Mouse (Mus musculus): ENCODE data around the gene 1700016K19Rik.

The 1700016K19Rik gene

GRCm38 (mm10) chr11:75999440-76000155 lies at the start of gene 1700016K19Rik:
Gene 1700016K19Rik, plus strand, starts transcription at chr11:75999912.
- peak; percentile 90 for DNase-seq

DNA sequence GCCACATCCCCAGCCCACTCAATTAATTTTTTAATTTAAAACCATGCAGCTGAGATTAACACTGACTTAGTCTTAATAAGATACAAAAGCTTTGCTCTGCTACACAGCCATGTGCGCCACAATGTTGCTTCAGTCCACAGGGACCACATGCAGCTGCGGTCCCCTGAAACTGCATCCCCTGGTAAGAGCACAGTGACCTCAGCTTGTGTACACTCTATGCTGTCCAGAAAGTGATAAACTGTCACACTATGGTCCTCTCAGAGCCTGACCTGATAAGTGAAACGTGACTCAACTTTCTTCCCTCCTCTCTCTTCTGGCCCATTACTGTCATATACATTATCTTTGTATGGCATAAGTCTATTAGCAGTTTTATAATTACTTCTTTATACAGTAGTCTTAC lies 49.3 kb upstream of the 1700016K19Rik start:
- no peak for DNase-seq

DNA sequence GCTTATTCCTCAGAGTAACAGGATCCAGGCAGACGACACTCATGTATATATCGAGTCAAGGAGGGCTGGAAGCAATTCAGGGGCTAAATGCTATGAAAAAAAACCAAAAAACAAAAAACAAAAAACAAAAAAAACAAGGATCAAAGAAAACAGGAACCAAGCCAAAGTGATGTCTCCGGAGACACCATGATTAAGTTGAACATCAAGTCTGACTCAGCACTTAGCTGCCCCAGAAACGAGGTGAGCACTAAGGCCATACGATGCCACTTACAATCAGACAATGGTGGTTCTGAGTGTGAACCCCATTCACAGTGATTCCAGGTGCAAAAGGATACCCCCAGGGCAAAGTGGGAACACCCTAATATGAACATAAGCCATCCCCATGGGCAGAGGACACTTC lies 47.8 kb upstream of the 1700016K19Rik start:
- DNase-seq: no peak

- DNase-seq: no peak
Observed at GRCm38 (mm10) chr11:75954896-75955295, 44.8 kb upstream of the 1700016K19Rik start.

- no peak for DNase-seq
Observed at GRCm38 (mm10) chr11:75956651-75957050, 43.1 kb upstream of the 1700016K19Rik start.

- DNase-seq: no peak
Observed at GRCm38 (mm10) chr11:75957124-75957832, 42.4 kb upstream of the 1700016K19Rik start.

DNA sequence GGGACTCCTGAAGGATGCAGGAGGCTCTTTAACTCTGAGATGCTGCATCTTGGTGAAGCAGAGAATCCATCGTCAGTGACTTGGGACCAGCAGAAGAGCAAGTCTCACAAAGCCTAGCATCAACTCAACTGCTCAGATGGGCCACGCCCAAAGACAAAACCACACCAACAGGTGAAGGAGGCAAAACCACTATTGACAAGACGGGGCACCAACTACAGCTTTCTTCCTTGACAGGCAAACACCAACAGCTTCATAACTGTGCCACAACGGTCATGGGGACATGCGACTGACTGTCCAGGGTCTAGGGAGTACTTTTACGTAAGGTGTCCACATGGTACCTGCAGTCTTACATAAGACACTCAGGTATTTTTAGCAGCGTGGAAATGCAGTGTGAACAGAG lies 37.9 kb upstream of the 1700016K19Rik start:
- no peak for DNase-seq

- DNase-seq: peak; percentile 88
Observed at GRCm38 (mm10) chr11:75963730-75964475, 35.8 kb upstream of the 1700016K19Rik start.

DNA sequence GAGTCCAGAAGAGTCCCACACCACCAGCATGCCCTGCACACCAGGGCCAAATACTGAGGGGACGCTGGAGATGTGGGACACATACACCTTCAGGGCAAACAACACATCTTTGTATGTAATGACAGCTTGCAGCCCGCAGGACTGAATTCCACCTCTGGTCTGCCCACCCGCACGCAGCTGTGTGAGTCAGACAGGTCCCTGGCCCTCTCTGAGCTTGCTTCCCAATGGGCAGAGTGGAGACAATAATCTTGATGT lies 35.3 kb upstream of the 1700016K19Rik start:
- no peak for DNase-seq

DNA sequence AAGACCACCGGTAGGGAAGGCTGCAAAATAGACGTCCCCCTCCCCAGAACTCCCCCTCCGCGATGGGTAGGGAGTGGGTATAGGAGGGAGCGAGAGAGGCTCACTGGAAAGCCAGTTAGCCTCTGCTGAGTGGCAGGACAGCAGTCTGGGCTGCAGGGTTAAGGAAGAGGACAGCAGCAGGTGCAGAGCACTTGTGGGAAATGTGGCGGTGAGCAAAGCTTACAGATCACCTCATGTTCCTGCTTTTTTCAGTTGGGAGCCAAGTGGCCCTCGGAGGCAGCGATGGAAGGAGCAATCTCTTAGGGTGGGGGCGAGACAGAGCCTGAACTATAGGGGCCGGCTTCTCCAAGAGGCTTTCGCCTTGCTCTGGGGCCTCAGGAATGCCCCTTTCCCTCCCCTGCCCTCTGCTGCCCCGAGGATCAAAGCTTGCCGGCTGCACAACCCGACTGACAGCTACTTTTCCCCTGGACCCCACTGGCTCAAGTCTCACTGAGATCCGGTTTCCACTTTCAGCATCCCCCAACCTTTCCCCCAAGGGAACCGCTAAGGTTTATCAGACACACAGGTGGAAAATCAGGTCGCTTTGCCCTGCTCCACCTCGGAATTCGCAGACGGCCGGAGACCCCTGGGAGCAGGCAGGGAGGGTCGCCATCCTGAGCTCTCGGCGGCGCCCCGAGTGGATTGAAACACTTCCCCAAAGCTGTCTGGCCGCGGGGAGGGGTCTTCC lies 33.9 kb upstream of the 1700016K19Rik start:
- DNase-seq: peak; percentile 49

DNA sequence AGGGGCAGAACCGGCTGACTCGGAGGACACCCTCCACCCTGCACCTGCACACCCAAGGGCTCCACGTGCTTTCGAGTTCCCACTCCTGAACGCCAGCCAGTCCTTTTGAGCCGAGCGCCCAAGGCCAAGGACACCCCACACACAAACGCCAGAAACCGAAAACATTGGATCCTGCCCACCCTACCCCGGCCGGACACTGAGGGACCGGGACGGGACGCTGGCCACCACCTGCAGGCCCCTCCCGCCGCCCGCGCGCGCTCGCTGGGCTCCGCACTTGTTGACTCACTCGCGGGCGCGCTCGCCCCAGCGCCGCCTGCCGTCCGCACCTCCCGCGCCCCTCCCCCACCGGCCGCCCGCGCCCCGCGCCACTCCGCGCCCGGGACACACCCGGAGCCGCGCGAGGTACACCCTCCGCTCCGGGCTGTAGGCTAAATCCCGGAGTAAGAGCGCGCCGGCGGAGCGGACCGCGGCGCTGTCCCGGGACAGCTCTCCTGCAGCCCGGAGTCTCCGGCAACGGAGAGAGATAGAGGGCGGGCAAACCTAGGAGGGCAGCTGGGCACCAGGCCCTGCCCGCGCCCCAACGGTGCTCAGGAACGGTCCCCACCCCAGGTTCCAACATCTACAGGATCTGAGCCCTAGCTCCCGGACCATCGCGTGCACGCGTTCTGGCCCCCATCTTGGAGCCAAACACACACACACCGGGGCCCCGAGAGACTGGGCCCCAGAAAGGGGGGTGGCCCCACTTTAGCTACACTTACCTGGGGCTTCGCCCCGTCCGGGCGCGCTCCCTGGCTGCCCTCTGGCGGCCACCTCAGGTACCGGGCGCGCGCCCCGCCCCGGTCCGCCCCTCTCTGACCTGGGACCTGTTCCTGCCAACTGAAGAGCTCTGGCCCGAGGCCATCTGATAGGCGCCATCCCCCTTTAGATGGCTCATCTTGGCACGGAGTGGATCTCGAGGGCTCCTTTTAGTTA lies 33.0 kb upstream of the 1700016K19Rik start:
- DNase-seq: peak; percentile 82

DNA sequence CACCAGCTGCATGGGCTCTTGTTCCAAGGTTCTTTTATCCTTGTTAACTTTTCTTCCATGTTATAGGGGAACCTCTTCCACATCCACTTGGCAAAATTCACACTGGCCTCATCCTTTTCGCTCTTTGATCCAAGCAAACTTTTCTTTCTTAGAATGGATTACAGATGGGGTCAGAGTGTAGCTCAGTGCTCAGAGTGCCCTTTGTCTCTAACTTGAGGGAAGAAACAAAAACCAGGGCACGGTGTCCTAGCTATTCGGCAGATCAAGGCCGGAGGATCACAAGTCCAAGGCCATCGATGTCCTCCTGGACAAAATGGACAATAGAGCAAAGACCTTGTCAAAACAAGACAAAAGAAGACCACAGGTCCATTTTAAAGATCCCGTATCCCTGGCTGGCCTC lies 31.0 kb upstream of the 1700016K19Rik start:
- DNase-seq: no peak

GRCm38 (mm10) chr11:75970629-75971028 lies 29.1 kb upstream of the 1700016K19Rik start:
- DNase-seq: no peak

GRCm38 (mm10) chr11:75972188-75972587 lies 27.5 kb upstream of the 1700016K19Rik start:
- DNase-seq: no peak

- DNase-seq: no peak
Observed at GRCm38 (mm10) chr11:75972916-75973567, 26.7 kb upstream of the 1700016K19Rik start.

GRCm38 (mm10) chr11:75973988-75974387 lies 25.7 kb upstream of the 1700016K19Rik start:
- no peak for DNase-seq

DNA sequence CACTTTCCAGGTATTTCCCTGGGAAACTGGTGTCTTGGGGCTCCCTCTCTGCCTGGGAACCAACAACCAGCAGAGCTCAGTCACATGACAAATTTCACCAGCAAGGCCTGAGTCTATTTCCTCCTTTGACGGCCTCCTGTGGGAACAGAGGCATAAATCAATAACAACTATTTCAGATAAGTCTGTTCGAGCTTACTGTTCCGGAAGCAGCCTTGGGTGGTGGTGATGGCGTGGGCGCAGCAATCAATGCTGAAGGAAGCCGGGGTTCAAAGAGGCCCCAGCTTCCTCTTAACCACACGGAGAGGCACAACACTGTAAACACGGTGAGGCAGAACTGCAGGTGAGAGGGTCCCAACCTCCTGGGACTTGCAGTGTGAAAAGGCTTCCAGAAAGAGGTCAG lies 23.0 kb upstream of the 1700016K19Rik start:
- DNase-seq: no peak

DNA sequence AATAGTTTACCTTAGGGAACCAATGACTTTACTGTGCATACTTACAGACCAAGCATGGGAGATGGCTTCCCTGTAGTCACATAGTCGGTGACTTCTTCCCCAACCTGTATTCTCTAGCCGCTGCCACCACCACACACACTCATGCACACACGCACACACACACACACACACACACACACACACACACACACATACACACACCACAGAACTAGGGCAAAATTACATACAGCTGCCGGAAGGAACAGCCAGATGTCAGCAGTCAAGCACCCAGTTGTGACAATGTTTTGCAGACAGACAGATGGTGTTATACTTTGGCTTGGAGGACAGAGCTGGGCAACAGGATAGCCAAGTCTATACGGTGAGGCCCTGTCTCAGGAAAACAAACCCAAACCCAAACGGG lies 21.7 kb upstream of the 1700016K19Rik start:
- DNase-seq: no peak

DNA sequence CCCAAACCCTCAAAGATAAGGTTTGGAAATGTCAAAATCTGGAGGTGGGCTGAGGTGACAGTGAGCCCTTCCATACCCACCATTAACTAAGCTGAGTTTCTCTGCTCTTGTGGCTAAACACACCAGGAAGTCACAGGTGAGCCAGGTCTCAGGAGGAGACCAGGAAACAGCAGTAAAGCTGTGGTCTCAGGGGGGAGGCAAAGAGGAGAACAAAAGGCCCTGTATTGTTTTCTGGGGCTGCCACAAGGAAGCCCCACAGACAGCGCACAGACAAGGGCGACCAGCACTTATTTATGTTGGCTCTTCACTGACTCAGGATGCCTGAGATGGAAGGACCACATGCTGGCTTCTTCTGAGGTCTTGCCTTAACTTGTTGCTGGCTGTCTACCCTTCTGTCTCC lies 19.3 kb upstream of the 1700016K19Rik start:
- DNase-seq: no peak

GRCm38 (mm10) chr11:75983194-75983593 lies 16.5 kb upstream of the 1700016K19Rik start:
- peak; percentile 25 for DNase-seq

DNA sequence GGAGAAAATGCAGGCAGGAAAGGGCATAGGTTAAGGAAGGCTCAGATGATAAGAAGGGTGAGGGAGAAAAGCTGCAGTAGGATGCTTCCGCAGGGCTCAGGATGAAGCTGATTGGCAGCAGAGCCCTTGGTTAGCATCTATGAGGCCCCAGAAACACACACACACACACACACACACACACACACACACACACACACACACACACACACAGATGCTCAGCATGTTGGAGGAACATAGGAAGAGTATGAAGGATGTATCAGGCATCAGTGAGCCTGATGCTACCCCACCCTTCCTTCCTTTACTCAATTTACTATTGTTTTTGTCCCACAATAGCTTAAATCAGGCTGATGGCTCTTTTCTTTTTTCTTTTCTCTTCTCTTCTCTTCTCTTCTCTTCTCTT lies 15.1 kb upstream of the 1700016K19Rik start:
- no peak for DNase-seq

DNA sequence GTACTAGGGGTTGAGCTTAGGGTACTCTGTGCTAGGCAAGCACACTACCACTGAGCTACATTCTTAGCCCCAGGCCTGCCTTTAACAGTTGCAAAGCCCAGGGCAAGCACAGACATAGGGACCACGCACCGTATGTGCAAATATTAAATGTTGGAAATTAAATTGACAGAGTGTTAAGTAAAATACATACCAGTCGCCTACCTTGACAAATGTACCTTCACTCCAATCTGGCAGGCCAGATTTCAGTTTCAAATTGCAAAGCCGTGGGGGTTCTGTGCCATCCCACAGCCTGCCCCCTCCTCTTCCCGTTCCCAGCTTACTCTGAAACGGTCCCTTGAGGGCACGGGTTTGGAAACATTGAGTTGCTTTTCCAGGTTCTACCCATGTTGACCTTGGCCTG lies 13.8 kb upstream of the 1700016K19Rik start:
- no peak for DNase-seq

Measured in embryo, embryonic 11 days (tissue).